27 mouse cellular contexts compared by ENCODE assay signal in the genomic region with DNA sequence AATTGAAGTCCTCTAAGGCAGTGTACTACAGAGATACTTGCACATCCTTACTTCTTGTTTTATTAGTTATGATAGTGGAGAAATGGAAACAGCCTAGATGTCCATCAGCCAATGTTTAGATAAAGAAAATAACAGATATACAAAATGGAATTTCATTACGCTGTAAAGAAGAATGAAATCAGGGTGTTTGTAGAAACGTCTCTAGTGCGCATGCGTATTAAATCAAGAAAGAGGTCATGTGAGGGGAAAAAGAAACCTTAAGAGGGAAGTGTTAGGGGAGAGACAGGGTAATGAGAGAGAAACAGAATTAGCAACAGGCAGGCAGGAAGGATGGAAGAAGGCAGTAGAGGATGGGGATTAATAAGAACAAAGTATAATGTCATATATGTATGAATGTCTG. TPM values are rescaled to one million over a fixed set of nuclear protein-coding genes. Genes with fewer than 3 reads are reported as not detected.
"Had no signal": no experiment of that assay in that cellular context is flagged by ENCODE, and none has a peak within 500 bp of the region (broad histone marks: within the 10 kb centered on the region; RNA-seq: fewer than 3 reads in every experiment).

No protein-coding gene starts in this region.

- H3K4me2 ChIP-seq: heart, embryonic 13.5 days; heart, embryonic 15.5 days; hindbrain, embryonic 13.5 days; hindbrain, embryonic 15.5 days; kidney, embryonic 15.5 days; limb, embryonic 13.5 days; limb, embryonic 15.5 days; liver, embryonic 12.5 days had no signal

- H3K27me3 ChIP-seq: heart, embryonic 13.5 days; heart, embryonic 15.5 days; hindbrain, embryonic 13.5 days; hindbrain, embryonic 15.5 days; kidney, embryonic 15.5 days; limb, embryonic 13.5 days; limb, embryonic 15.5 days; liver, embryonic 12.5 days had no signal

- H3K36me3 ChIP-seq: heart, embryonic 10.5 days; heart, embryonic 13.5 days; heart, embryonic 15.5 days; hindbrain, embryonic 13.5 days; hindbrain, embryonic 15.5 days; kidney, embryonic 15.5 days; limb, embryonic 13.5 days; limb, embryonic 15.5 days; liver, embryonic 12.5 days had no signal

- H3K9me3 ChIP-seq: heart, embryonic 10.5 days; heart, embryonic 13.5 days; heart, embryonic 15.5 days; hindbrain, embryonic 13.5 days; hindbrain, embryonic 15.5 days; kidney, embryonic 15.5 days; limb, embryonic 13.5 days; limb, embryonic 15.5 days; liver, embryonic 12.5 days had no signal

- H3K4me1 ChIP-seq: heart, embryonic 10.5 days; heart, embryonic 13.5 days; heart, embryonic 15.5 days; hindbrain, embryonic 13.5 days; hindbrain, embryonic 15.5 days; kidney, embryonic 15.5 days; limb, embryonic 13.5 days; limb, embryonic 15.5 days; liver, embryonic 12.5 days had no signal

- H3K9ac ChIP-seq: heart, embryonic 13.5 days; heart, embryonic 15.5 days; hindbrain, embryonic 13.5 days; hindbrain, embryonic 15.5 days; kidney, embryonic 15.5 days; limb, embryonic 13.5 days; limb, embryonic 15.5 days; liver, embryonic 12.5 days had no signal

- H3K27ac ChIP-seq: heart, embryonic 10.5 days; heart, embryonic 13.5 days; heart, embryonic 15.5 days; hindbrain, embryonic 13.5 days; hindbrain, embryonic 15.5 days; hindbrain, postnatal 0 days; kidney, embryonic 15.5 days; kidney, postnatal 0 days; limb, embryonic 13.5 days; limb, embryonic 15.5 days; liver, embryonic 12.5 days had no signal

- H3K4me3 ChIP-seq: heart, embryonic 10.5 days; heart, embryonic 13.5 days; heart, embryonic 15.5 days; hindbrain, embryonic 13.5 days; hindbrain, embryonic 15.5 days; kidney, embryonic 15.5 days; limb, embryonic 13.5 days; limb, embryonic 15.5 days; liver, embryonic 12.5 days had no signal

- ATAC-seq: hindbrain, postnatal 0 days; intestine, embryonic 16.5 days; liver, embryonic 12.5 days had no signal

- DNase-seq: gastrocnemius, postnatal 14 days; gastrocnemius, postnatal 36 days; heart, adult 18-20 months; heart, postnatal 14 days; heart, postnatal 36 days; kidney, adult 11 months; kidney, adult 2 months; kidney, adult 9 months; kidney, postnatal 14 days; kidney, postnatal 36 days; layer of hippocampus, adult 9-11 months; layer of hippocampus, postnatal 36 days; left cerebral cortex, postnatal 4 days had no signal

RNA-seq across cellular contexts. Expression of a gene that starts 4.2 kb away (rescaled TPM):
- total RNA-seq: hindbrain, postnatal 0 days had no signal
- polyA plus RNA-seq: hindbrain, embryonic 11.5 days; hindbrain, embryonic 13.5 days; hindbrain, embryonic 15.5 days; hindbrain, postnatal 0 days; liver, adult 2 months had no signal
